Mouse (Mus musculus) spleen, adult 2 months (tissue): ENCODE measurements around the gene AI661453.

Experiments
- CTCF ChIP-seq: fragments of 200-500 bp; IDR thresholded peaks from 2 replicates; pipeline ENCODE4 v1.5.1; 2011; ENCODE audit warnings: mild to moderate bottlenecking, inconsistent platforms; ENCODE audit not compliant: insufficient read depth, insufficient read length, insufficient replicate concordance; ENCODE audit errors: extremely low read depth
- POLR2A ChIP-seq: fragments of 200-500 bp; IDR thresholded peaks from 2 replicates; pipeline ENCODE4 v1.6.1; 2011; ENCODE audit warnings: low read depth, low read length, inconsistent platforms

DNA sequence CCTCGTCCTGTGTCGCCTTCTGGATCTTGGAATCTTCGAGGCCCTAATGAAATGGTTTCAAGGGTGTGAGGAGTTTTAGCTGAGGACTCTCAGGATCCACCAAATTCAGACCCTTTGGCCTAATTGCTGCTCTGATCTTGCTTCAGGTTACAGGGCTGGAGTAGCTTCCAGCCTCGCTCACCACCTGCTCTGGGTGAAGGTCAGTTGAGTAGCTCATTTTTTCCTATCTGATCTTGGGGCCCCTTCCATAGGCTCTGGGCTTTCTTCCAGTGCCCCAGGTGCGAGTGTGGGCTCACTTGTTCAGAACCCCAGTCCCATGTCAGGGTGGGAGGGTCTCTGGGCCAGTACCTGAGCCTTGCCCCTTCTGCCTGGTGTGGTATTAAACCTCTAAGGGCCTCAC is 13.0 kb downstream of the AI661453 start:
- no peak for TF ChIP-seq POLR2A
- no peak for TF ChIP-seq CTCF
